Mouse (Mus musculus): ENCODE data around the gene Acot2.
"Not testable (repeated sequence)": the region's sequence is repeated elsewhere in the genome, so short reads cannot be mapped to it uniquely, and the experiment has no call there.

Acot2 gene

DNA sequence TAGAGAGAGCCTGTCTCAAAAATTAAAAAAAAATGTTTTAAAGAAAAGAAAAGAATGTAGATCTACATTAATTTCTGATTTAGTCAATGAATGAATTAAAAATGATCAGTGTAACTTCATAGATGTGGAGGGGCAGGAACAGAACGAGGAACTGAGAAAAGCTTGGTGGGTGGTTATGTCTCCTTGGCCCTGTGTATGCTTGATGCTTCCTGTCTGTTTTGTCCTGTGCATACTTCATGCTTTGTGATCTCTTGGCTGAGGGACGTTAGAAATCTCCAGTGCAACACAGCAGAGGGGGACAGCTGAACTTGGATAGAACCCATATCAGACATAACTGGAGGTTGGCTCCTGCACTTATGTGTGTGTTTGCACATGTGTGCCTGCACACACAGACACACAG is 9.6 kb downstream of the Acot2 start:
- DNase-seq (ENCODE audit: inconsistent age in 2 of 2, low spot score in 1 of 2) = no peak

DNA sequence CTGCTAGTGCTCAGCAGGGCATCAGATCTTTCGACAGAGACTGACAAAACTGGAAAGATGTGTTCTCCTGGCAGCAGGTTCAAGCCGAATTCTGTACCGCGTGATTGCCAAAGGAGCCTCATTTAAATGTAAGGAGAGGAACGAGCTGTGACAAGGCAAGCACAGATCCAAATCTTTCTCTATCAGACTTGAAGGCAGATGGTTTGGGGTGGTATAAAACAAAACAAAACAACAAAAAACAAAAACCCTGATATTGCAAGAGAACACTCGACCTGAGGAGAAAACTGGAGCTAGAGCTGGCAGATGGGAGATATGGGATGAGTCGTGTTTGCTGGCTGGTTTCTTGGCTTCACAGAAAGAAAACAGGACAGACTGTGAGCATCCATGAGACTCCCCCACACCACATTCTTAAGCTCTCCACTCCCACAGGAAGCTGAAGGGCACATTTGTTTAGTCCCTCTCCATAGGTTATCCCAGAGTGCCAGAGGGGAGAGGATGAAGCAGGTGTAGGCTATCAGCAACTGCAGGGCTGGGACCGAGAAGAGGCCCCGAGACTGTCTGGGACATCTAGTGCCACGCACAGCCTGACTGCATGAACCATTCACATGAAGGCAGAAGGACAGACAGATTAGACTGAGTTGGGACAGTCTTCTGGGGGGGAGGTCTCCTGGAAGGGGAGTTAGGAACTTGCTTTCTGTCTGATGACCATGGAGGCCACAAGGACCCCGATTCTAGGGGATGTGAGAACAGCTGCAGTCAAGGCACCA is 10.9 kb downstream of the Acot2 start:
- no peak for DNase-seq (ENCODE audit: inconsistent age in 2 of 2, low spot score in 1 of 2)

DNA sequence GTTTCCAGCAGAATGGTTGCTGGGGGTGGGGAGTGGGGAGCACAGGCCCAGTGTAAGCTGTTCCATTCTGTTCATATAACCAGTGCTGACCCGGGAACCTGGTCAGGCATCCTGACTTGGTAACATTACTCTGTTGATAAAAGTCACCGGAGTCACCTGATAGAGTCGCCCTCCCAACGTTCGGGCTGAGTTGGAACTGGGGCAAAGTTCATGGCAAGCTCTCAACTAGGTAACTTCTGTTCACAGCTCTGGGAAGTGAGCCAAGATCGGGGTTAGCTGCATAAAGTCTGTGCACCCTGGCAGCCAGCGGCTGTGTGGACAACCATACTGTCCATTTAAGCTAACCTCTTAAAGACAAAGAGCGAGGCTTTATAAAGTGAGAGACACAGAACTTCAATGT is 11.6 kb downstream of the Acot2 start:
- DNase-seq (ENCODE audit: inconsistent age in 2 of 2, low spot score in 1 of 2) = peak; percentile 79 to 82

DNA sequence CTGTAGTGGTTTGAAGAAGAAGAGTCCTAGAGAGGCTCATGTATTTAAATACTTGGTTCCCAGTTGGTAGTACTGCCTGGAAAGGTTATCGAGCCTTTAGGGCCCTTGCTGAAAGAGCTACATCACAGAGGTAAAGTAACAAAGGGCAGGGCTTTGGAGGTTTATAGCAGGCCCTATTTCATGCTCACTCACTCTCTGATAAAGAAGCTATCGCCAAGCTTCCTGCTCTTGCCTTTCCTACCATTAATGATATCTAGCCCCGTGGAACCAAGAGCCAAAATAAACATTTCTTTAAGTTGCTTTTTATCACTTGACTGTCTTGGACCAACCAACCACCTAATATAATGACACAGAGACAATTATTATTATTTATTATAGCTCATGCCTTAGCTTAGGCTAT is 12.8 kb downstream of the Acot2 start:
- DNase-seq (ENCODE audit: inconsistent age in 2 of 2, low spot score in 1 of 2) = no peak

DNA sequence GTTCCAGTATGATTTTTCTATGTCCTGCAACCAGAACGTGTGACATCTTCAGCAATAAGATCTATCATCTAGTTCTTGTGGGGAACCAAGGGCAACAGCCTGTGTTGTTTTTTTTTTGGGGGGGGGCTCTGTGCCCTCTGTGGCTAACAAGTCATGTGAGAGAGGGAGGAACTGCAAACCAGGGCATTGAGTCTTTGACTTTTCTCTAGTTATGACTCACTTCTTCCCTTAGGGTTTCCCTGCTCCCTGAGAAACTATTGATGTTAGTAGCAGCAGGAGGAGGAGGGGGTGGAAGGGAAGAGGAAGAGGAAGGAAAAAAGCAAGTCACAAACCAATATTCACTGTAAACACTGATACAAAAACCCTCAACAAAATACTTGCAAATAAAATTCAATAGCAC is 16.2 kb downstream of the Acot2 start:
- no peak for DNase-seq (ENCODE audit: inconsistent age in 2 of 2, low spot score in 1 of 2)

DNA sequence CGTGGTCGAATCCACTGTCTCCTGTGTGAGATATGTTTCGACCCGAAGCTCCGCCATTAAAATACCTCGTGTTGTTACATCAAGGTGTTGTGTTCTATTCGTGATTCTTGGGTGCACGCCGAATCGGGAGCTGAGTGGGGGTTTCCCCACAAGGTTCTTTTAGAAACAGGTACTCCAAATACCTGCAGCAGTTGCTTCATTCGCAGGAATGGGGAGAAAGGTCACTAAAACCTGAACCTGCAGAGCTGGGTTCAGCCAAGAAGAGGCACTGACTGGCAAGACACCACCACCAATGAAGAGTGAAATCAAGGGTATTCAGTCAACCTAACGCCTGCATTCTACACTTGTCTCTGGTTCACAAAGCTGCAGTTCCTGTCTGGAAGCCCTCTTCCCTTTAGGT is 20.6 kb downstream of the Acot2 start:
- no peak for DNase-seq (ENCODE audit: inconsistent age in 2 of 2, low spot score in 1 of 2)

DNA sequence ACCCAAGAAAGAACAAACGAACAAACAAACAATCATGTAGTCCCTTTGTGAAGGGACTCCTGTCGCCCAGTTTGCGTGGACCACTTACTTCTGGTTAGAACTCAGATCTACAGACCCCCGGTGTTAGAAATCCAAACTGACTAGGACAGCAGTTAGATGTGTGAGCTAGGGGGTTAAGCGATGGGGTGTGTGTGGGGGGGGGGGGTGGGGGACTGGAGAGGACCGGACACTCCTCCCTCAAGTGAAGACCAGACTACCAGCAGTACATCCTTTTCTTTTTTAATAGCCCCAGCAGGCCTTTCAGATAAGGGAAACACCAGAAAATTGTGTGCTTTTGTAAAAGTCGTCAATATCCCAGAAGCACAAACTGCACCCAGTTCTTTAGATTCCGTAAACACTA is 21.1 kb downstream of the Acot2 start:
- DNase-seq (ENCODE audit: inconsistent age in 2 of 2, low spot score in 1 of 2) = no peak

DNA sequence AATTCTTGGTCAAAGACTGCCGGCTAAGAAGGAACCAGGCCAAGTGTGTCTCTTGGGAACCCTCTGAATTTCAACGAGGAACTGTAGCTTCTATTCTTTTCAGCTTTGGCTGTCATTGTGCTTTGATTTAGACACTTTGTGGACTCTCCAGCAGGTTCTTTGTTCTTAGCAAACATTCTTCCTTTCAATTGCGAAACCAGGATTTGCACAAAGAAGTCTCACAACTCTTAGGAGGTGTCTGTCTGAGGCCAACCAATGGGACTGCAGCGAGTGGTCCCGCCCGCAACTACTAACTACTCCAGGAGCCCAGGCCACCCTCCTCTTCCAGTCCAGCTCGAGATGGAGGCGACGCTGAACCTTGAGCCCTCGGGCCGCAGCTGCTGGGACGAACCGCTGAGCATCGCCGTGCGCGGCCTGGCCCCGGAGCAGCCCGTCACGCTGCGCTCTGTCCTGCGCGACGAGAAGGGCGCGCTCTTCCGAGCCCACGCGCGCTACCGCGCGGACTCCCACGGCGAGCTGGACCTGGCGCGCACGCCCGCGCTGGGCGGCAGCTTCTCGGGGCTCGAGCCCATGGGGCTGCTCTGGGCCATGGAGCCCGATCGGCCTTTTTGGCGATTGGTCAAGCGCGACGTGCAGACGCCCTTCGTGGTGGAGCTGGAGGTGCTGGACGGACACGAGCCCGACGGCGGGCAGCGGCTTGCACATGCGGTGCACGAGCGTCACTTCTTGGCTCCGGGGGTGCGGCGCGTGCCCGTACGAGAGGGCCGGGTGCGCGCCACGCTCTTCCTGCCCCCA is 21.7 kb downstream of the Acot2 start, which contains the start of gene Acot1:
Gene Acot1 (plus strand): TSS at position 320 of the 795 bp plus-strand sequence.
- DNase-seq (ENCODE audit: inconsistent age in 2 of 2, low spot score in 1 of 2) = peak; percentile 71 to 81

DNA sequence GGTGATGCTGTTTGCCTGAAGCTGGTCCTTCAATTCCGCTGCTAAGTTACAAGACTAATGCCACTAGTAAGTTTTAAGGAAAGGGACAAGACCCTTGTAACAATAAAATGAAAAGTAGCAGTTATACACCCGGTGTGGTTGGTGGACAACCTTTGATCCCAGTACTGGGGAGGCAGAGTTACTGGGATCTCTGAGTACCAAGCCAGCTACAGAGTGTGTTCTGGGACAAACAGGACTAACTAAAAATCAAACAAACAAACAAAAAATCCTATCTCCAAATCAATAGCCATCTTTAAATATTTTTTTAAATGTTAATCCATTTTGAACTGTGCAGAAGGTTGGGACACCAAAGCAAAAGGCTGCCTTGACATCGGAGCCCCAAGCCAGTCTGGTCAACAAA is 22.5 kb downstream of the Acot2 start:
- DNase-seq (ENCODE audit: inconsistent age in 2 of 2, low spot score in 1 of 2) = no peak

DNA sequence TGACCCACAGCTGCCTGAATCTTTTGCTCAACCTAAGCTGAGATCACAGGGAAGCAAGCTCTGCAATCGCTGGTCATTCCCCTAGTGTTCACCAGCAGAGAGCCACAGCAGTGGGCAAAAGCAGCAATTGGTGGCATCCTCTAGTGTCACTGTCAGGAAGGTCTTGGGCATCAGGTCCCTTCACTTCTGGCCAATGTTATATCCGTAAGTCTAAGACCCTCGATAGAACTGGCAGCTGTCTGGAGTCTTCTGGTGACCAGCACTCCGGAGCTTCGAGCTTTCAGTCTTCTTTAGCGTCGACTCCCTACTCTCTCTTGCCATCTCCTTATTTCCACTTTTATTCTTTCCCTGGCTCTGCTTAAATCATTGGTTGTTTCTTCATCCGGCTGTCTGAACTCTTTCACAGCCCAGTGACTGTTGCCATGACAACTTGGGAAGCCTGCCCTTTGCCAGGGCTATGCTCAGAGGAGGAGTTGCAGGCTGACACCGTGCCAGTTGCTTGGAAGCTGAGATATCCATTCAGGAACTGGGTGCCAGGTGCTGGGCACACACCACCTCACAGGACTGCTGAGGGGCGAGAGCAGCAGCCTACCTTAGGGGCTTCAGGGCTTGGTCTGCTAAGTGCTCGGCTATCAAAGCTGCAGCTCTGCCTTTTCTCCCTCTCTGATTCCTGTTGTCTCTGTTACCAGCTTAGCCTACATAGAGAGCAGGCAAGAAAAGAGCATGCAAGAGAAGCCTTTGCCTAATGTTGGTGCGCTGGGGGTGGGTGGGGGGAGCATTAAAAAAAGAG is 23.8 kb downstream of the Acot2 start:
- DNase-seq (ENCODE audit: inconsistent age in 2 of 2, low spot score in 1 of 2) = peak; percentile 84 to 91

DNA sequence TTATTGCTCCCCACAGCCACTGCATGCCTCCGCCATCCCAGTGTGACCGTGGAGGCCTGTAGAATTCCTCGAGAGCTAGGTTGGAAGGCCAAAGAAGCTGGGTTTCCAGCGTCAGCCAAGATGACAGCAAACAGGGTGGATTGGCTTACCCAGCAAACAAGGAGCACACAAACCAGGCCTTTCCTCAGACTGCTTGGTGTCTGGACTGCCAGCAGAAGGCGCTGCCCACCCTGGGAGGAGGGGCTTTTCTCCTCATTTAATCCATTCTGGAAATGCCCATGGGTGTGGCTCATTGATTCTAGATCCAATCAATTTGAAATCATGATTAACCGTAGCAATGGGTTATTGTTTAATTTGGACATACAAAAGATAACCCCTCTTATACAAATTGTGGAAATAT is 25.5 kb downstream of the Acot2 start:
- DNase-seq (ENCODE audit: inconsistent age in 2 of 2, low spot score in 1 of 2) = no peak

DNA sequence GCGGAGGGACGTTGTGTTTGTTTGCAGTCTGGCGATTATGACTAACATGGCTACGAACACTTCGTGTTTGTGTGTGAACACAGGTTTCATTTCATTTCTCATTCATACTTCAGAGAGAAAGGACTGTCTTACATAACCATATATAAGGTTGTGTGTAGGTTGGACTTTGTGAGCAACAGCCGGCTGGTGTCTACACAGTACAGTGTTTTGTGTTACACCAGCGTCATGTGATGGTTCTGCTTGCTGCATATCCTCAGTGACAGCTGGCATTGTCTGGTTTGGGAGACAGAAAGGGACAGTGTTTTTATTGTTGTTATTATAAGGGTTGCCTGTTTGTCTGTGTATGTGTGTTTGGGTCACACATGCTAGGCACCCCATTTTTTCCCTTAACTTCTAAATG is 26.0 kb downstream of the Acot2 start:
- no peak for DNase-seq (ENCODE audit: inconsistent age in 2 of 2, low spot score in 1 of 2)

DNA sequence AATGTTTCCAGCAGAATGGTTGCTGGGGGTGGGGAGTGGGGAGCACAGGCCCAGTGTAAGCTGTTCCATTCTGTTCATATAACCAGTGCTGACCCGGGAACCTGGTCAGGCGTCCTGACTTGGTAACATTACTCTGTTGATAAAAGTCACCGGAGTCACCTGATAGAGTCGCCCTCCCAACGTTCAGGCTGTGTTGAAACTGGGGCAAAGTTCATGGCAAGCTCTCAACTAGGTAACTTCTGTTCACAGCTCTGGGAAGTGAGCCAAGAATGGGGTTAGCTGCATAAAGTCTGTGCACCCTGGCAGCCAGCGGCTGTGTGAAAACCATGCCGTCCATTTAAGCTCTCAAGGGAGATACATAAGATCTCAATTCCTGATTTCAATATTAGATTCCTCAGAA is 32.9 kb downstream of the Acot2 start:
- peak; percentile 81 to 92 for DNase-seq (ENCODE audit: inconsistent age in 2 of 2, low spot score in 1 of 2)

DNA sequence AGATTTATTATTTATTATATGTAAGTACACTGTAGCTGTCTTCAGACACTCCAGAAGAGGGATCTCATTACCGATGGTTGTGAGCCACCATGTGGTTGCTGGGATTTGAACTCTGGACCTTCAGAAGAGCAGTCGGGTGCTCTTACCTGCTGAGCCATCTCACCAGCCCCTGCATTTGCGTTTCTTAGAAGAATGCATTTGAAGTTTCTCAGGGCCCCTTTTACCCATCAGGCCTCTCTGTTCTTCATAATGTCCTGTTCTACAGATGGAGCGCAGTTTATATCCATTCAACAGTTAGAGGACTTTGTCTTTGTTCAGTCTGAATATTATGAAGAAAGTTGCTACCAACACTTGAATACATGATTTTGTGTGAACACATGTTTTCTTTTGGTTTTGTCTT is 34.6 kb downstream of the Acot2 start:
- DNase-seq (ENCODE audit: inconsistent age in 2 of 2, low spot score in 1 of 2) = not testable (repeated sequence)

DNA sequence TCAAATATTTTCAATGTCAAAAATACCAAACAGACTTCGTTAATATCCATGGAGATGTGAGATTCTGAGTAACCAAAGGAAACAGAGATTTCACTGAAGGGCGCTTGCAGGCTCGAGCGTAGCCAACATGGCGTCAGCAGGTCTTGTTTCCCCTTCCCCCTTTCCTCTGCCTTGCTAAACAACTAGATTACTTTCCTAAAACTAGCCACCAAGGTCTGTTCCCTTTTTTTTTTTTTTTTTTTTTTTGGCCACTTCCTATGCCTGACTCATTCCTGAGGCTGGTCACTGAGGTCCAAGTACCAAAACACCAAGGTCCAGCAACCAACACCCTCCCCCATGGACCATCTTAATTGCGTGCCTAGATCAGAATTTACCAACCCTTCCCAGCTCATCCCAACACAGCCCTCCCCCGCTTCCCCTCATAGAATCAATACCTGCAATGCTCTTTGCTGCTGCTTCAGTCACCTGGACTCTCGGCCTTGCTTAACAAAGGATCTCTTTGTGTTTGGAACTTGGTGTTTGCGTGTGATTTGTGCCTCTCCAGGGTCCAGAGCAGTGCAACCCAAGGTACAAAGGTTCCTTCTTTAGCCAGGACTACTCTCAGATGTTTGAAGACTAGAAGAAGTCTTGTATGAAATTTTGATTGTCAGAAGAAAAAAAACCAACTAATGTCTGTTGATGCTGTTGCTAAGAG is 35.5 kb downstream of the Acot2 start:
- DNase-seq (ENCODE audit: inconsistent age in 2 of 2, low spot score in 1 of 2) = no peak

DNA sequence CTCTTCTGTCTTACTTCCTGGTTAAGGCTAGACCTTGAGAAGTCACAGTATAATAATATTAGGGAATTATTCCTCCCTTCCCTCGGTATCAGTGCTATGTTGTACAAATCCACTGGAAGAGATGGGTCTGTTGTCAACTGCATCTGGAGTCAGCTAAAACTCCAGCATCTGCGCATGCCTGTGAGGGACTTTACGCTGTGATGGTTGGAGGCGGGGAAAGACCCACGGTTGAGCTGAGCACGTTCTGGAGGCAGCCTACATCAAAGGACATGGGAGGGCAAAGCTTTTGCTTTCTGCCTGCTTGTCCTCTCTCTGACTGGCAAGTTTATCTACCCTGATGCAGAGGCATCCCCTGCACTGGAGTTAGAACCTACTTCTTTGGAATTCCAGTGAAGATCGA is 38.2 kb downstream of the Acot2 start:
- no peak for DNase-seq (ENCODE audit: inconsistent age in 2 of 2, low spot score in 1 of 2)

DNA sequence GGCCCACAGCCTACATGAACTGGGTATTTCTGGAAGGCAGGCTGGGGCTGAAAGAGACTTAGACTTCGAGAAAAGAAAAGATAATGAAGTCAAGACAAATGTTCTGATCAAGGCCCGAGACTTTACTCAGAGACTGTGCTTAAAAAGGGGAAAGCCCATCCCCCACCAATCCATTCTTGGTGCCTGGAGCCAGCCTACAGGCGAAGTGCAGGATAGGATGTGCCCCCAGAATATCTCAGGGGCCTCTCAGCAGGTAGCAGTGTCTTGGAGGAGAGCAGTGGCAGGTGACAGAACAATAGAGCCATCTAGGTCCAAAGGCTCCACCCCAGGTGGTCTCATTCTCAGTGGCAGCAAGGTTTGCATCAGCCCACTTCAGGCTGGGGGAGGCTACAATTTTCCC is 40.7 kb downstream of the Acot2 start:
- DNase-seq (ENCODE audit: inconsistent age in 2 of 2, low spot score in 1 of 2) = not testable (repeated sequence)

DNA sequence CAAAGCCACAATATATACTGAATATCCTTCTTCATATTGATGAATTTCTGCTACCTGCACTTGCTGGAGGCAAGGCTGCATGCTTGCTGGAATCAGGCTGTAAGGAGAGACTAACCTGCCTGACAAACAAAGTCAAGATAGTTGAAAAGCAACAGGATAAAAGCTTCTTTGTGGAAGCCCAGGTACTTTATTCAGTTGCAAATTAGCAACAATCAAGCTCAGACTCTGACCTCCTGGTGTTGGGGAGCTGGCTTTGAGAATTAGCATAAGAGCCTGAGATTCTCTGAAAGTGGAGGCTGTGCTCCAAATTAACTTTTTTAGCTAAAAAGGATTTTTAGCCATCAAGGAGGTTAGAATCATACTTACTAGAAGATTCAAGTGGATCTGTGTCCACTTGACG is 41.4 kb downstream of the Acot2 start:
- DNase-seq (ENCODE audit: inconsistent age in 2 of 2, low spot score in 1 of 2) = not testable (repeated sequence)

DNA sequence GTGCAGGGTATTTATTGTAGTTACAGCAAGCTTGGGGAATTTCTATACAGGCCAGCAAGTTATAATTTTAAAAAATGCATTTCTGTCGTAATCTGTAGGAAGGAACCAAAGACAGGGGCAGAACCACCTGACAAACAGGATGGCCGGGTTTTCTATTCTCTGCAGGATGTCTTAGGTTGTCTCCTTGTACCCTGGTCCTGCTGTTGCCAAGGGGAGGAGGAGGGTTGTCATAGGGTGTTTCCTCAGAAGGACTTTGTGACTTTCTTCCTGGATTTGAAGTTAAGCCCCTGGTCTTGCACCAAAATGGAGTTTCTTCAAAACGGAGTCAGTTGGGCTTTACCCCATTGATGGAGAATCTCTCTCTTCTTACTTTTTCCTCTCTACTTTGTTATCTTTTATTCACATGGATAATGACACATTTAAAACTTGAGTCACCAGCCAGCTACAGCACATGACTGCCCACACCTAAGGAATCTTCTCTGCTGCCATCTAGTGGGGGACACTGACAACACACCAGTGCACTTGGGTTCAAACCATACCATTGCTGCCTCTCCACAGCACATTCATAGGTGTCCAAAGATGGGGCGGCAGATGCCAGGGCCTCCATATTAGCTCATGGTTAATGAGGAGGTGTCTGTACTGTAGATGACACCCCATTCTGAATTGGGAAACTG is 43.1 kb downstream of the Acot2 start:
- DNase-seq (ENCODE audit: inconsistent age in 2 of 2, low spot score in 1 of 2) = peak; percentile 80 to 94

DNA sequence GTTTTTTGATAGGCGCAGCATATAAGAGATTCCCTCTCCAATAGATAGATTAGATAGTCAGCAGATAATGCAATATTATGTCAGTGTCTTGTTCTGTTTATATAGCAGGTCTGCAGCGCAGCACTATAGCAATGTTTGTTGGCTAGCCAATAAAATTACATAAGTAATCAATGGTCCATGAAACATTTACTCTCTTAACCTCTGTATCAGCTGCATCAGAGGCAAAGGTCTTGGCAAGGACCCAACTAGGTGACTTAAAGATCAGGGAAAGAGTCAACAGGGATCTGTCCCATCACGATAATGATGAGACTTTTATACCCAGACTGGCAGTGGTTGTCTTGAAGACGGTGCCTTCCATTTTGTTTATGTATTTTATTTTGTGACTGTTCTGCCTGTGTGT is 45.2 kb downstream of the Acot2 start:
- DNase-seq (ENCODE audit: inconsistent age in 2 of 2, low spot score in 1 of 2) = no peak

Data from adrenal gland, adult (tissue).